Mouse (Mus musculus) bone marrow macrophage, adult 2 months (primary cell): ENCODE results near the gene Thbs4. TPM values are rescaled to one million over a fixed set of nuclear protein-coding genes. Genes with fewer than 3 reads are reported as not detected.

Experiments used
- H3K27ac ChIP-seq: 2 replicates; pipeline ENCODE4 v1.5.1; 2012; ENCODE audit warnings: low read depth, low read length; ENCODE audit not compliant: insufficient read depth
- H3K4me1 ChIP-seq: 2 replicates; pipeline ENCODE4 v1.6.1; 2012; ENCODE audit warnings: low read length; ENCODE audit not compliant: control insufficient read depth, insufficient read depth
- H3K4me3 ChIP-seq: 2 replicates; pipeline ENCODE4 v1.5.1; 2012; ENCODE audit warnings: mild to moderate bottlenecking, low read length, moderate library complexity; ENCODE audit not compliant: insufficient read depth
- CTCF ChIP-seq: IDR thresholded peaks from 2 replicates; pipeline ENCODE4 v1.5.1; 2012; ENCODE audit warnings: low read depth, mild to moderate bottlenecking, low read length, moderate library complexity
- POLR2A ChIP-seq: IDR thresholded peaks from 2 replicates; pipeline ENCODE4 v1.6.1; 2012; ENCODE audit warnings: mild to moderate bottlenecking, low read depth, low read length, borderline replicate concordance
- polyA plus RNA-seq: library from polyadenylated mRNA; stranded (reverse); fragments of >200 nt; gene quantifications from 2 replicates; pipeline ENCODE4 v1.2.4, GENCODE M21; 2012; ENCODE audit not compliant: missing spikeins, insufficient read depth, insufficient read length

Thbs4 gene
- polyA plus RNA-seq, 1 experiment: not detected

DNA sequence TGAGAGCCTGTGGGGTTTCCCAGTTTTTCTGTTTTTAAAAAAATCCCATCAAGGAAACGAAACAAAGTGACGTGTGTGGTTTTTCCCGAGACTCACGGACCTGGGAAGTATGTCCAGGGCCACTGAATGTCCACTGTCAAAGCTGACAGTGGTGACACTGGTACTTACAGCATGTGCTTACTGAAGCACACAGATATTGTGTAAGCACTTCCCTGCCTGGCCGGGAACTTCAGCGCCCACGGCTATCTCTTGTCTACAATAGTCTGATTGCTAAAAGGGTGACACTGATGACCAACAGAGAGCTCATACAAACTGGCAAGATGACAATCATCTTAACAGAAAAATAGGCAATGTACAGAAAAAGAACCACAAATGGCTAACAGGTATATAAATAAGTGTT lies 3.1 kb downstream of the Thbs4 start:
- no peak for TF ChIP-seq POLR2A
- TF ChIP-seq CTCF: no peak

DNA sequence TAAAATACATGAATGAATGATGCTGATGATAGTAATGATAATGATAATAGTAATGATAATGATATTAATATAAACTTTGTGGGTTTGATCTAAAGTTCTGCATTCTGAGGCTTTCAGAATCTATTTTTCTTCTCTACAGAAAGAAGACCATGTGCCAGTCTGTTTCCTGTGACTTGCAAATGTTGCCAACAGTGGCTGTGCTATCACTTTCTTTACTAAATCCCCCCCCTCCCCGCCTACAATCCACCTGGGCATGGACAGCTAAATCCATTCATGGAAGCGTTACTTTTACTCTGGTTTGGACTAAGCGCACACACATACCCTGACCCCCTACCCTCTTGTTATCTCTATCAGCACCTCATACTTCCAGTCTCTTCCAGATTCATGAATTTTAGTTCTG lies 10.3 kb downstream of the Thbs4 start:
- Histone ChIP-seq H3K27ac (no peak overlapping the region), H3K4me1 (no peaks in the 10 kb centered on the region), H3K4me3 (no peak overlapping the region)
- TF ChIP-seq CTCF: no peak
- no peak for TF ChIP-seq POLR2A

More for the DNA sequence above, 3.1 kb downstream of the Thbs4 start:
- no peak overlapping the region for H3K27ac ChIP-seq
- no peak overlapping the region for H3K4me3 ChIP-seq
- H3K4me1 ChIP-seq: no peaks in the 10 kb centered on the region

DNA sequence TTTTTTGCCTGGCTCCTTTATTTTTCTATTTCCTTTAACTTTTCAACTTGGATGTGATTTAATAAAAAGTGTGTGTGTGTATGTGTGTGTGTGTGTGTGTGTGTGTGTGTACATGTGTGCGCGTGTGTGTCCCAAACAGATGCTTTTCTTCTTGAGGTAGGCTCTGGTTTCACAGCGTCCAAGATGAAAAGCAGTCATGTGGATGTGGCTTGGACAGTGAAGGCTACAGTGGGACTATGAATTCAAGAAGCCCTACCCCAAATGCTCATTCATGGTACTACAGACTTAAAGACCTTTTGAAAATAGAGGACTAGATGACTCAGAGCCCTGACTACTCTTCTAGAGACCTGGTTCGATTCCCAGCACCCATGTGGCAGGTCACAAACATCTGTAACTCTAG lies 11.1 kb downstream of the Thbs4 start:
- no peak overlapping the region for H3K27ac ChIP-seq
- H3K4me1 ChIP-seq: no peaks in the 10 kb centered on the region
- H3K4me3 ChIP-seq: no peak overlapping the region
- TF ChIP-seq POLR2A: no peak
- no peak for TF ChIP-seq CTCF

DNA sequence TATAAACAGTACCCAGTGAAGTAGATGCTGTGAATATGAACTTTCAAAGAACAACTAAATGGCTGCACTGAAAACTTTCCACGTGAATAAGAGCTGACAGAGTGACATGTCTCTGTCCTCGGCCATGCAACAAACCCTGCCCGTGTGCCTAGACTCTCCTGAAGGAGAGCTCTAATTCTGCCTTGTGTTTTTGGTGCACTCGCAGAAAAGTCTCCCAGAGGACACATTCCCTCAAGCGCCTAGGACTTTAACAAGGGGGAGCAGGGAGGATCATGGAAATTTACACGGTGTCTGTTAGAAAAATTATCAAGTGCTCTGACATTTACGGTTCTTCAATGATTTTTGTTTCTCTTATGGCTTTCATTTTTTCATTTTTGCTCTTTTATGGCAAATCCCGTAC lies 13.7 kb downstream of the Thbs4 start:
- Histone ChIP-seq H3K27ac (no peak overlapping the region), H3K4me1 (no peaks in the 10 kb centered on the region), H3K4me3 (no peak overlapping the region)
- TF ChIP-seq CTCF (no peak), POLR2A (no peak)

DNA sequence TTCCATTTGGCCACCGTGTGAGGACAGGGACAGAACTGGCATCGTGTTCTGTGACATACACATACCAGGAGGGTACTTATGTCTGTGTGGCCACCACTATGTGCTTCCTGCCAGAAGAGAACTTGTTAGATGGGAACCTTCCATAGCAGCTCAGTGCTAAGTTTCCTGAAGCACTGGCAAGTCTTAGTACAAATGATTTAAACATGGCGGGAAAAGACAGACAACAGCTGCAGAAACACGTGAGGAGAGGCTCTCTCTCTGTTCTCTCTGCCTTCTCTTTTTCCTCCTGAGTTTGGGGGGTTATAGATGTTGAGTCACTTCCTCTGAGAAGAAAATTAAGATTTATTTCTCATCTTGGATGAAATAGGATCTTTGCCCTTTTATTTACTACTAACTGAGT lies 14.5 kb downstream of the Thbs4 start:
- Histone ChIP-seq H3K4me1 (no peaks in the 10 kb centered on the region), H3K4me3 (no peak overlapping the region), H3K27ac (no peak overlapping the region)
- no peak for TF ChIP-seq CTCF
- no peak for TF ChIP-seq POLR2A

DNA sequence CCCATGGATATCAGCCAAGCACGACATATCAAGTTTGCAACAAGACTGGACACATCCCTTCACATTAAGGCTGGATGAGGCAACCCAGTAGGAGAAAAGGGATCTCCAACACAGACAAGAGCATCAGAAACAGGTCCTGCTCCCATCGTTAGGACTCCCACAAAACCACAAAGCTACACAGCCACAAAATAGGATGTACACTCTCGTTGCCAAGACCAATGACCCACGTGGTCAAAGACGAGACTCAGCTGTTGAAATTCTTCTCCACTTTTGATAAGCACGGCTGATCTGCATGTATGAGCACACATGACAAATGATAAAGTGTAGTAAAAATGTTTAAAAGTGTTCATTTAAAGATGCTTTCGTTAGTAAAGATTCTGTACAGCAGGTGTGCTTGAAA lies 16.0 kb downstream of the Thbs4 start:
- no peak overlapping the region for H3K27ac ChIP-seq
- TF ChIP-seq CTCF: no peak
- TF ChIP-seq POLR2A: no peak
- H3K4me1 ChIP-seq: no peaks in the 10 kb centered on the region

DNA sequence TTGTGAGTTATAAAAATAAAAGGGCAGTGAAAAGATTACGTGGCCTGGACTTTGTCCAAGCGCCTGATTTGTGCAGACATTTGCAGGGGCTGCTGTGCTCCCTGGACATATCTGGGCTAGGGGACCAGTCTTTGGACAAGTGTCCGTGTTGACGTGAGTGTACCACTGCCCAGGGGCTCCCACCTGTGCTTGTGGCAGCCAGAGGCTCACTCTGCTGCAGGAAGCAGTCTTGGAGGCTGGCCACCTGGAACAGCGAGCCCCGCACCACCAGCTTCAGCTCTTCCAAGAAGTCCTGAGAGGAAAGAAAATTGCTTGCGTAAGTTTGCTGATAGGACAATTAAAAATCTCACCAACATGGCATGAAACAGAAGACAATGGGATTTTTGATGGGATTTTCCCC lies 18.7 kb downstream of the Thbs4 start:
- Histone ChIP-seq H3K4me3 (no peak overlapping the region), H3K4me1 (no peaks in the 10 kb centered on the region), H3K27ac (no peak overlapping the region)
- TF ChIP-seq POLR2A (no peak), CTCF (no peak)

More for the DNA sequence above, 16.0 kb downstream of the Thbs4 start:
- H3K4me3 ChIP-seq: no peak overlapping the region

DNA sequence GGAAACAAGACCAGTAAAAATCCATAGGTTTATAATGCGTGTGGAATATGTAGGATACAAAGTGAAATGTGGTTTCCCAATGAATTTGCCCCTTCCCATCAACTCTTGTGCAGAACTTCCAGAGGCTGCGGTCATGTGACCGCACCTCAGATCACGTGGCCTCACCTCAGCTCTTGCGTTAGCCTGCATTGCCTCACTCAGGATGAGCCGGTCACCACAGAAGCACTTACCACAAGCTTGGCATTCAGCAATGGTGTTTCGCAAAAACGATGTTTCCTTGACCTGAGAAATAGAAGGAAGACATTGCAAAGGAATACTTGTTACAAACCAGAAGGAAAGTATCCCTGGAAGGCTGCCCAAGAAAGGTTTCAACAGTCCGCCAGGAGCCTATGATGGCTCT lies 19.7 kb downstream of the Thbs4 start:
- no peak overlapping the region for H3K27ac ChIP-seq
- no peak overlapping the region for H3K4me3 ChIP-seq

DNA sequence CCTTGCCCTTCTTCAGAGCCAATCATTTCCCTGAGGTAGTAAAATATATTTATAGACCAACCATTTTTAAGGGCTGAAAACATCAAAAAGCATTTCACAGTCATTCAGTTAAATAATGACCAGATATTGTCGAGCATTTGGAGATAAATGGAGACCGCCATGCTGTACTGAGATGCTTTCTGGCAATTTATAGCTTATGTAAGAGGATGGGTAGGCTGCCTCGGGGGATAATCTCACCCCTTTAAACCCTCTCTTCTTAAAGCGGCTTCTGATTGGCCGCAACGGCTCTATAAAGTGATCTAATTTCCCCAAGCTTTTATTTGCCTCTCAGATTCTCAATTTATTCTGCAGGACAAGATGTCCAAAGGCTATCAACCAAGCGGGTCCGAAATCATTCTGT lies 22.1 kb downstream of the Thbs4 start:
- H3K4me1 ChIP-seq: no peaks in the 10 kb centered on the region
- H3K4me3 ChIP-seq: no peak overlapping the region
- H3K27ac ChIP-seq: no peak overlapping the region
- TF ChIP-seq CTCF: no peak
- no peak for TF ChIP-seq POLR2A

More for the DNA sequence above, 19.7 kb downstream of the Thbs4 start:
- TF ChIP-seq POLR2A: no peak
- TF ChIP-seq CTCF: no peak
- H3K4me1 ChIP-seq: no peaks in the 10 kb centered on the region

DNA sequence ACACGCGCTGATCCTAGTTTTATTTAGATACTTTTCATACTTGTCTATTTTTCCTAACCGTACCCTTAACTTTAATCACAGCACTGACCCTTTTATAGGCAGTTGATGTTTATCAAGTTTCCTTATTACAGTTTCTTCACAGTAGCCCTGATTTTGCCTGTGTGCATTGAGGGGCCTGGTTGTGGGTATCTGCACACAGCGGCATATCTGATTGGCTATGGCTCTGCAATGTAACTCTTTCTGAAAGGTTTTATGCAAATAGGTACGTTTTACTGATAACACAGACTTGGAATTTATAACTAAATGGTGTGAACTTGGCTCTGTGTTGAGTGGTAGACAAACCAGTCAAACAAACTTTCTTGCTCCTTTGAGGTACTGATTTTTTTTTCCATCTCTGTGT lies 23.1 kb downstream of the Thbs4 start:
- no peak for TF ChIP-seq POLR2A
- no peak for TF ChIP-seq CTCF
- H3K4me1 ChIP-seq: no peaks in the 10 kb centered on the region
- no peak overlapping the region for H3K4me3 ChIP-seq
- no peak overlapping the region for H3K27ac ChIP-seq

DNA sequence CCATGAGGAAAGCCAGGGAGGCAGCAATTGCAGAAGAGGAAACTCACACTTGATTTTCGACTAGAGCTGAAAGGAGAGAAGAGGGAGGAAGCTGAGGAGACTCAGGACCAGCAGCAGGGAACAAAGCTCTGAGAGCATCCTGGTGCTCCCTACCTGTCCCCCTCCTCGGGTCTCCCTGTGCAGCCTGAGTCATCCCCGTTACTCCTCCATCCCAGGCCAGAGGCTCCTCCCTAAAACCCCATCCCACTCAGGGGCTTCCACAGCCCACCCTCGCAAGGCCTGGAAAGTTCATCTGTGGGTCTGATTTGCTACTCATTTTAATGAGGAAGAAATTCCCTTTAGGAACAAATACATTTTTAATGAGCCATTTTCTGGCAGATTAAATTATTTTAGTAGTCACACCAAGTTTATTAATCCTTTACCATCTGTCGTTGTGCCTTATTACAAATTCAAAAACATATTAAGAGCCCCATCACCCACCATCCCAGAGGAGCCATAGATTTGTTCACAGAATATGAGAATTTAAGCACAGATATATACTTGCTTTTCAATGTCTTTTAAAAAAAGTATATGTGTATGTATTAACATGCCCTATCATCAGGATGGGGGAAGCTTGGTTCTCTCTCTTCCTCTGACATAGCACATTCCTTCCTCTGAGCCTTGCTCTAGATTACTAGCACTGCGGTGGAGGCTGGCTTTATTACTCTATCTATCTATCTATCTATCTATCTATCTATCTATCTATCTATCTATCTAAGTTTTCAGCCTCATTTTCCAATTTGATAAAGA lies 29.0 kb downstream of the Thbs4 start:
- Histone ChIP-seq H3K4me3 (no peak overlapping the region), H3K4me1 (no peaks in the 10 kb centered on the region), H3K27ac (no peak overlapping the region)
- no peak for TF ChIP-seq CTCF
- no peak for TF ChIP-seq POLR2A
